In genomic region chr16:30994881-30995280, GRCm38 (mm10) we compare ENCODE assay signal across 13 mouse cellular contexts.
DNase-seq lines count a peak whose midpoint lies in the region; ATAC-seq and TF ChIP-seq lines count a peak whose summit lies in the region.
"Had no signal": no experiment of that assay in that cellular context is flagged by ENCODE, and none has a peak within 500 bp of the region (broad histone marks: within the 10 kb centered on the region; RNA-seq: fewer than 3 reads in every experiment).

No protein-coding gene starts in this region.

- ATAC-seq in kidney, embryonic 16.5 days (ENCODE audit: low FRiP score, low TSS enrichment): no peak
- ATAC-seq in kidney, embryonic 14.5 days (ENCODE audit: low FRiP score, low TSS enrichment): no peak
- 0 out of 2 replicates have a peak, but pooled peaks have one; percentile 12 for ATAC-seq in common myeloid progenitor, adult 5-6 weeks (replicated peaks; ENCODE audit: low read depth, poor library complexity, severe bottlenecking)
- no peak for ATAC-seq in liver, embryonic 11.5 days (replicated peaks; ENCODE audit: low FRiP score)
- ATAC-seq: forebrain, embryonic 14.5 days had no signal

- no peaks in the 10 kb centered on the region for H3K9me3 ChIP-seq in kidney, embryonic 16.5 days (ENCODE audit: low read length)
- no peaks in the 10 kb centered on the region for H3K9me3 ChIP-seq in kidney, embryonic 14.5 days (ENCODE audit: control insufficient read depth, low read length)
- H3K9me3 ChIP-seq in liver, embryonic 11.5 days (ENCODE audit: control insufficient read depth, low read length): no peaks in the 10 kb centered on the region
- H3K9me3 ChIP-seq: neural tube, embryonic 13.5 days had no signal

- intact Hi-C loops in gastrocnemius, adult 2 months (cut with DNase I): no loop called here

- WGBS in kidney, embryonic 16.5 days: 71% methylated on average over 2 of the region's 2 CpGs
- 73% methylated on average over 2 of the region's 2 CpGs for WGBS in kidney, embryonic 14.5 days
- 45% methylated on average over 2 of the region's 2 CpGs for WGBS in liver, embryonic 11.5 days

- peak overlapping the region; percentile 31; the same call in 1 of the 2 replicates for H3K27ac ChIP-seq in gastrocnemius, adult 2 months
- H3K27ac ChIP-seq in kidney, embryonic 16.5 days (ENCODE audit: low read length): 0 out of 2 replicates have a peak overlapping the region, but pooled peaks have one; percentile 22
- no peak overlapping the region for H3K27ac ChIP-seq in kidney, embryonic 14.5 days (ENCODE audit: low read depth, low read length)
- H3K27ac ChIP-seq in liver, embryonic 11.5 days (ENCODE audit: low read depth, low read length): peak overlapping the region; percentile 13; the same call in 1 of the 2 replicates
- H3K27ac ChIP-seq: liver, embryonic 14.5 days; neural tube, embryonic 13.5 days had no signal

- no peaks in the 10 kb centered on the region for H3K4me1 ChIP-seq in kidney, embryonic 16.5 days (ENCODE audit: insufficient read depth, low read length)
- H3K4me1 ChIP-seq in kidney, embryonic 14.5 days (ENCODE audit: control insufficient read depth, insufficient read depth, low read length): no peaks in the 10 kb centered on the region
- H3K4me1 ChIP-seq in liver, embryonic 11.5 days (replicated peaks; ENCODE audit: control insufficient read depth, insufficient read depth, low read length): peaks cover 8% of the 10 kb centered on the region

- no peak for TF ChIP-seq CTCF in gastrocnemius, adult 2 months (IDR thresholded peaks at IDR 0.05)

- no peak overlapping the region for H3K4me3 ChIP-seq in gastrocnemius, adult 2 months
- no peak overlapping the region for H3K4me3 ChIP-seq in kidney, embryonic 16.5 days (ENCODE audit: low read length)
- no peak overlapping the region for H3K4me3 ChIP-seq in kidney, embryonic 14.5 days (ENCODE audit: low read length)
- no peak overlapping the region for H3K4me3 ChIP-seq in liver, embryonic 11.5 days (ENCODE audit: low read depth, low read length)
- H3K4me3 ChIP-seq: neural tube, embryonic 13.5 days had no signal

- no peak overlapping the region for H3K9ac ChIP-seq in kidney, embryonic 16.5 days (replicated peaks; ENCODE audit: low read length)
- H3K9ac ChIP-seq in kidney, embryonic 14.5 days (ENCODE audit: low read depth, low read length): no peak overlapping the region
- H3K9ac ChIP-seq in liver, embryonic 11.5 days (ENCODE audit: low read depth, low read length): no peak overlapping the region
- H3K9ac ChIP-seq: liver, embryonic 14.5 days; neural tube, embryonic 13.5 days had no signal

- H3K36me3 ChIP-seq in kidney, embryonic 16.5 days (ENCODE audit: insufficient read depth, low read length): no peaks in the 10 kb centered on the region
- H3K36me3 ChIP-seq in kidney, embryonic 14.5 days (ENCODE audit: control insufficient read depth, insufficient read depth, low read length): no peaks in the 10 kb centered on the region
- H3K36me3 ChIP-seq in liver, embryonic 11.5 days (ENCODE audit: control insufficient read depth, insufficient read depth, low read length): no peaks in the 10 kb centered on the region
- H3K36me3 ChIP-seq: neural tube, embryonic 13.5 days had no signal

- no peak overlapping the region for H3K4me2 ChIP-seq in kidney, embryonic 16.5 days (replicated peaks; ENCODE audit: low read depth, low read length)
- H3K4me2 ChIP-seq in kidney, embryonic 14.5 days (replicated peaks; ENCODE audit: low read depth, low read length): no peak overlapping the region
- H3K4me2 ChIP-seq in liver, embryonic 11.5 days: no peak overlapping the region
- H3K4me2 ChIP-seq: neural tube, embryonic 13.5 days had no signal

- no peak for DNase-seq in gastrocnemius, adult 2 months
- no peak for DNase-seq in gastrocnemius, adult 18-20 months (ENCODE audit: low spot score)
- DNase-seq in liver, embryonic 11.5 days (ENCODE audit: low spot score): no peak
- DNase-seq in spleen, postnatal 14 days (ENCODE audit: low spot score in 2 of 2): no peak
- DNase-seq in right cerebral cortex, postnatal 14 days: no peak
- DNase-seq: kidney, postnatal 36 days; thymus, adult 18-20 months had no signal

- H3K27me3 ChIP-seq in kidney, embryonic 16.5 days (ENCODE audit: insufficient read depth, low read length): no peaks in the 10 kb centered on the region
- no peaks in the 10 kb centered on the region for H3K27me3 ChIP-seq in kidney, embryonic 14.5 days (ENCODE audit: control insufficient read depth, insufficient read depth, low read length)
- H3K27me3 ChIP-seq in liver, embryonic 11.5 days (replicated peaks; ENCODE audit: control insufficient read depth, insufficient read depth, low read length): no peaks in the 10 kb centered on the region
- H3K27me3 ChIP-seq: neural tube, embryonic 13.5 days had no signal
